In genomic region chr19:7264088-7264765, GRCm38 (mm10) we compare ENCODE assay signal across 8 mouse cellular contexts. TPM values are rescaled to one million over a fixed set of nuclear protein-coding genes. Genes with fewer than 3 reads are reported as not detected.
DNase-seq lines count a peak whose midpoint lies in the region; ATAC-seq and TF ChIP-seq lines count a peak whose summit lies in the region.

No protein-coding gene starts in this region.

- peak overlapping the region; percentile 92 for H3K27ac ChIP-seq in hindbrain, postnatal 0 days
- H3K27ac ChIP-seq in limb, embryonic 13.5 days: peak overlapping the region; percentile 58
- peak overlapping the region; percentile 19; the same call in 1 of the 2 replicates for H3K27ac ChIP-seq in stomach, embryonic 16.5 days (ENCODE audit: low read length)

- H3K9me3 ChIP-seq in hindbrain, postnatal 0 days (ENCODE audit: low read length): 0 out of 2 replicates have a peak, but pooled peaks cover 3% of the 10 kb centered on the region
- peaks cover 8% of the 10 kb centered on the region; the same call in 1 of the 2 replicates for H3K9me3 ChIP-seq in limb, embryonic 13.5 days
- H3K9me3 ChIP-seq in stomach, embryonic 16.5 days (replicated peaks; ENCODE audit: control insufficient read depth, low read length): no peaks in the 10 kb centered on the region

- ATAC-seq in common myeloid progenitor, adult 5-6 weeks (replicated peaks; ENCODE audit: low read depth, poor library complexity, severe bottlenecking): peak; percentile 42
- ATAC-seq in hindbrain, postnatal 0 days: no peak
- ATAC-seq in limb, embryonic 13.5 days (ENCODE audit: low FRiP score, low read depth): no peak
- ATAC-seq in stomach, embryonic 16.5 days (ENCODE audit: insufficient read depth, low FRiP score): no peak

- H3K9ac ChIP-seq in hindbrain, postnatal 0 days (replicated peaks; ENCODE audit: low read length): no peak overlapping the region
- H3K9ac ChIP-seq in limb, embryonic 13.5 days: peak overlapping the region; percentile 14
- peak overlapping the region; percentile 31 for H3K9ac ChIP-seq in stomach, embryonic 16.5 days (ENCODE audit: low read length)

- WGBS in hindbrain, postnatal 0 days: 14% methylated on average over 9 of the region's 9 CpGs
- 15% methylated on average over 9 of the region's 9 CpGs for whole genome bisulfite sequencing in limb, embryonic 13.5 days
- 17% methylated on average over 9 of the region's 9 CpGs for WGBS in stomach, embryonic 16.5 days

- H3K27me3 ChIP-seq in hindbrain, postnatal 0 days (ENCODE audit: insufficient read depth, low read length): no peaks in the 10 kb centered on the region
- H3K27me3 ChIP-seq in limb, embryonic 13.5 days: no peaks in the 10 kb centered on the region
- no peaks in the 10 kb centered on the region for H3K27me3 ChIP-seq in stomach, embryonic 16.5 days (ENCODE audit: control insufficient read depth, insufficient read depth, low read length)

- peak; percentile 85 for TF ChIP-seq CTCF in hindbrain, postnatal 0 days (IDR thresholded peaks at IDR 0.05; ENCODE audit: low read depth)

- no peak overlapping the region for H3K4me3 ChIP-seq in hindbrain, postnatal 0 days (ENCODE audit: low read length)
- H3K4me3 ChIP-seq in limb, embryonic 13.5 days: no peak overlapping the region
- no peak overlapping the region for H3K4me3 ChIP-seq in stomach, embryonic 16.5 days (replicated peaks; ENCODE audit: low read length)

- peaks cover 31% of the 10 kb centered on the region for H3K4me1 ChIP-seq in hindbrain, postnatal 0 days (ENCODE audit: insufficient read depth, low read length)
- H3K4me1 ChIP-seq in limb, embryonic 13.5 days: peaks cover 43% of the 10 kb centered on the region
- peaks cover 43% of the 10 kb centered on the region for H3K4me1 ChIP-seq in stomach, embryonic 16.5 days (ENCODE audit: control insufficient read depth, insufficient read depth, low read length)

- H3K4me2 ChIP-seq in hindbrain, postnatal 0 days (ENCODE audit: low read depth, low read length): no peak overlapping the region
- peak overlapping the region; percentile 32 for H3K4me2 ChIP-seq in limb, embryonic 13.5 days (replicated peaks)
- no peak overlapping the region for H3K4me2 ChIP-seq in stomach, embryonic 16.5 days (ENCODE audit: low read depth, low read length)

- no peaks in the 10 kb centered on the region for H3K36me3 ChIP-seq in hindbrain, postnatal 0 days (ENCODE audit: insufficient read depth, low read length)
- H3K36me3 ChIP-seq in limb, embryonic 13.5 days: no peaks in the 10 kb centered on the region
- no peaks in the 10 kb centered on the region for H3K36me3 ChIP-seq in stomach, embryonic 16.5 days (ENCODE audit: control insufficient read depth, insufficient read depth, low read length)

- peak; percentile 73 for DNase-seq in right cerebral cortex, adult 18-20 months
- no peak for DNase-seq in right cerebral cortex, postnatal 36 days (ENCODE audit: low spot score in 2 of 2)
- peak; percentile 90 for DNase-seq in gastrocnemius, postnatal 10 days
- peak; percentile 76 for DNase-seq in hindbrain, postnatal 0 days (ENCODE audit: low spot score)
- peak; percentile 91 for DNase-seq in naive thymus-derived CD4-positive, alpha-beta T cell, adult 2 months (ENCODE audit: low read depth)

RNA-seq across cellular contexts. Expression of gene Rcor2, which starts 2.9 kb away (rescaled TPM):
- total RNA-seq in common myeloid progenitor, adult 5-6 weeks (2017): 5.9 and 9.0 TPM in 2 replicates
- total RNA-seq in gastrocnemius, postnatal 10 days (2021): 1 to 10 TPM; 8.2 to 9.1 TPM
- total RNA-seq in hindbrain, postnatal 0 days (2014; rRNA removed): 73.2 and 91.7 TPM in 2 replicates
- 14.8 and 16.6 TPM in 2 replicates for polyA plus RNA-seq in hindbrain, postnatal 0 days (2015; fragmentation: Nextera tagmentation; extraction: Ambion mirVana)
- polyA plus RNA-seq in limb, embryonic 13.5 days (2015; fragmentation: Nextera tagmentation; extraction: Ambion mirVana): 24.9 and 25.0 TPM in 2 replicates
- 5.4 and 9.7 TPM in 2 replicates for polyA plus RNA-seq in stomach, embryonic 16.5 days (2015; fragmentation: Nextera tagmentation; extraction: Ambion mirVana)

RNA-seq across cellular contexts. Expression of gene Naa40, which starts 23.2 kb away (rescaled TPM):
- total RNA-seq in common myeloid progenitor, adult 5-6 weeks (2017): 31.5 and 39.4 TPM in 2 replicates
- 10 to 100 TPM; 12.5 to 15.9 TPM for total RNA-seq in gastrocnemius, postnatal 10 days (2021)
- 56.5 and 59.7 TPM in 2 replicates for total RNA-seq in hindbrain, postnatal 0 days (2014; rRNA removed)
- polyA plus RNA-seq in hindbrain, postnatal 0 days (2015; fragmentation: Nextera tagmentation; extraction: Ambion mirVana): 42.7 and 42.8 TPM in 2 replicates
- 58.0 and 60.1 TPM in 2 replicates for polyA plus RNA-seq in limb, embryonic 13.5 days (2015; fragmentation: Nextera tagmentation; extraction: Ambion mirVana)
- 46.9 and 50.4 TPM in 2 replicates for polyA plus RNA-seq in stomach, embryonic 16.5 days (2015; fragmentation: Nextera tagmentation; extraction: Ambion mirVana)

RNA-seq across cellular contexts. Expression of gene Cox8a, which starts 46.8 kb away (rescaled TPM):
- 385 and 388 TPM in 2 replicates for total RNA-seq in common myeloid progenitor, adult 5-6 weeks (2017)
- total RNA-seq in gastrocnemius, postnatal 10 days (2021): 100 to 1,000 TPM; 275 to 315 TPM
- total RNA-seq in hindbrain, postnatal 0 days (2014; rRNA removed): 1,715 and 1,845 TPM in 2 replicates
- 2,044 and 2,080 TPM in 2 replicates for polyA plus RNA-seq in hindbrain, postnatal 0 days (2015; fragmentation: Nextera tagmentation; extraction: Ambion mirVana)
- 734 and 747 TPM in 2 replicates for polyA plus RNA-seq in limb, embryonic 13.5 days (2015; fragmentation: Nextera tagmentation; extraction: Ambion mirVana)
- 986 and 1,009 TPM in 2 replicates for polyA plus RNA-seq in stomach, embryonic 16.5 days (2015; fragmentation: Nextera tagmentation; extraction: Ambion mirVana)

RNA-seq across cellular contexts. Expression of gene Otub1, which starts 58.1 kb away (rescaled TPM):
- total RNA-seq in common myeloid progenitor, adult 5-6 weeks (2017): 68.3 and 73.2 TPM in 2 replicates
- total RNA-seq in gastrocnemius, postnatal 10 days (2021): 10 to 100 TPM; 63.2 to 67.3 TPM
- total RNA-seq in hindbrain, postnatal 0 days (2014; rRNA removed): 216 and 233 TPM in 2 replicates
- 248 and 253 TPM in 2 replicates for polyA plus RNA-seq in hindbrain, postnatal 0 days (2015; fragmentation: Nextera tagmentation; extraction: Ambion mirVana)
- 226 and 229 TPM in 2 replicates for polyA plus RNA-seq in limb, embryonic 13.5 days (2015; fragmentation: Nextera tagmentation; extraction: Ambion mirVana)
- polyA plus RNA-seq in stomach, embryonic 16.5 days (2015; fragmentation: Nextera tagmentation; extraction: Ambion mirVana): 157 and 169 TPM in 2 replicates

Comparison
In these comparisons a context has a peak if more than half of its experiments do, and no peak if none do; other contexts are left out.
1. DNase-seq: peak in right cerebral cortex, adult 18-20 months (single experiment), gastrocnemius, postnatal 10 days (single experiment), hindbrain, postnatal 0 days (single experiment) and naive thymus-derived CD4-positive, alpha-beta T cell, adult 2 months (single experiment); none in right cerebral cortex, postnatal 36 days (0 of 2).
2. H3K27ac ChIP-seq: peak in every context shown above with its lines; median percentile 92 in hindbrain, postnatal 0 days; 58 in limb, embryonic 13.5 days; 19 in stomach, embryonic 16.5 days.